Mouse (Mus musculus) embryonic facial prominence, embryonic 11.5 days (tissue): Measurements from ENCODE around the gene Acsl5. TPM values are rescaled to one million over a fixed set of nuclear protein-coding genes. Genes with fewer than 3 reads are reported as not detected.

Experiments
- ATAC-seq: fragments of 200-750 bp; cut with Nextera tagmentation; replicated peaks from 2 replicates; pipeline ENCODE4 v1.8.0; 2017; ENCODE audit warnings: low read depth; ENCODE audit not compliant: insufficient number of reproducible peaks, low FRiP score, low TSS enrichment
- DNase-seq: peaks from one replicate; pipeline ENCODE4 v3.0.0-alpha.2; 2015; ENCODE audit warnings: low spot score
- H3K27ac ChIP-seq: fragments of 300-500 bp; sonication (generic); replicated peaks from 2 replicates; pipeline ENCODE4 v1.5.1; 2014; ENCODE audit warnings: mild to moderate bottlenecking, low read depth, low read length, control low read depth
- H3K27me3 ChIP-seq: fragments of 300-500 bp; sonication (generic); 2 replicates; pipeline ENCODE4 v1.6.1; 2014; ENCODE audit warnings: mild to moderate bottlenecking, low read length, moderate library complexity, mixed read lengths; ENCODE audit not compliant: control insufficient read depth, insufficient read depth
- H3K36me3 ChIP-seq: fragments of 300-500 bp; sonication (generic); replicated peaks from 2 replicates; pipeline ENCODE4 v1.6.1; 2014; ENCODE audit warnings: low read depth, mild to moderate bottlenecking, low read length, moderate library complexity, mixed read lengths; ENCODE audit not compliant: control insufficient read depth, insufficient read depth
- H3K4me1 ChIP-seq: fragments of 300-500 bp; sonication (generic); 2 replicates; pipeline ENCODE4 v1.6.1; 2014; ENCODE audit warnings: low read length, mixed read lengths; ENCODE audit not compliant: control insufficient read depth, insufficient read depth
- H3K4me2 ChIP-seq: fragments of 300-500 bp; sonication (generic); 2 replicates; pipeline ENCODE4 v1.6.1; 2014; ENCODE audit warnings: low read depth, mild to moderate bottlenecking, control low read depth, low read length, moderate library complexity
- H3K4me3 ChIP-seq: fragments of 300-500 bp; sonication (generic); 2 replicates; pipeline ENCODE4 v1.5.1; 2014; ENCODE audit warnings: low read depth, low read length, control low read depth
- H3K9ac ChIP-seq: fragments of 300-500 bp; sonication (generic); replicated peaks from 2 replicates; pipeline ENCODE4 v1.6.1; 2014; ENCODE audit warnings: mild to moderate bottlenecking, control low read depth, low read length
- H3K9me3 ChIP-seq: fragments of 300-500 bp; sonication (generic); replicated peaks from 2 replicates; pipeline ENCODE4 v1.6.1; 2016; ENCODE audit warnings: mild to moderate bottlenecking, low read length, inconsistent platforms, mixed read lengths; ENCODE audit not compliant: control insufficient read depth
- WGBS: fragments of 180-500 bp; shearing (Covaris S2); extraction: QIAGEN DNeasy Blood & Tissue Kit; methylation state at CpG from one replicate; pipeline ENCODE4 v1.1.7; 2014; 5-methylcytosine and 5-hydroxymethylcytosine counted together
- polyA plus RNA-seq: library from polyadenylated mRNA; unstranded; fragments of >200 nt; fragmentation: Nextera tagmentation; extraction: Ambion mirVana; gene quantifications from 2 replicates; pipeline ENCODE4 v1.2.1, GENCODE M21; 2014

The Acsl5 gene
- polyA plus RNA-seq, 1 experiment from 2014 or later: 30.0 TPM

- Histone ChIP-seq H3K9me3 (no peaks in the 10 kb centered on the region), H3K9ac (no peak overlapping the region), H3K27ac (no peak overlapping the region), H3K27me3 (no peaks in the 10 kb centered on the region), H3K4me1 (no peaks in the 10 kb centered on the region), H3K4me2 (no peak overlapping the region), H3K36me3 (no peaks in the 10 kb centered on the region), H3K4me3 (no peak overlapping the region)
- DNase-seq: no peak
- no peak for ATAC-seq
- 95% methylated on average over 8 of the region's 8 CpGs for WGBS
These were observed 70.9 kb downstream of the Acsl5 start for GRCm38 (mm10) chr19:55322604-55323003.

DNA sequence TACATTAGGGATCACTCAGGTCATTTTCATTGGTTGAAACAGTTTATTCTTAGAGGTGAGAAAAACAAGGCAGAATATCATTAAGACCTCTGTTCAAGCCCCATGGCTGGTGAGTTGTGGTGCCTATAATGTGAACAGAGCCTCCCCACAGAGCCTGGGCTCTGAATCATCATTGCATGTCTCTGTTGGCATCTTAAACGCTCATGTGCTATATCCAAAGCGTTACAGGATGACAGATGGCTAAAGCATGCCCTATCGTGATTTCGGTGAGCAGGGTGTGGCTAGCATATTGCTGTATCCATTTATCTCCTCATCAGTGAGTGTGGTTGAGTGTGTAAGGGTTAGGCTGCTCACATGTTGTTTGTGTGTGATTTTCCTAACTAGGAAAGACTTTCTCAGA is 75.8 kb downstream of the Acsl5 start:
- no peak overlapping the region for H3K4me2 ChIP-seq
- DNase-seq (no peak), ATAC-seq (no peak)
- H3K4me3 ChIP-seq: no peak overlapping the region
- no peaks in the 10 kb centered on the region for H3K36me3 ChIP-seq
- 91% methylated on average over 4 of the region's 4 CpGs for WGBS
- H3K9me3 ChIP-seq: no peaks in the 10 kb centered on the region
- no peaks in the 10 kb centered on the region for H3K4me1 ChIP-seq
- no peaks in the 10 kb centered on the region for H3K27me3 ChIP-seq
- H3K9ac ChIP-seq: no peak overlapping the region
- no peak overlapping the region for H3K27ac ChIP-seq

GRCm38 (mm10) chr19:55331776-55332175 is 80.0 kb downstream of the Acsl5 start:
- WGBS: 87% methylated on average over 5 of the region's 5 CpGs

GRCm38 (mm10) chr19:55332641-55333268 is 81.0 kb downstream of the Acsl5 start:
- H3K9ac ChIP-seq: no peak overlapping the region
- DNase-seq (peak; percentile 83), ATAC-seq (peak; percentile 59)
- H3K4me1 ChIP-seq: no peaks in the 10 kb centered on the region
- no peak overlapping the region for H3K4me2 ChIP-seq
- H3K36me3 ChIP-seq: no peaks in the 10 kb centered on the region
- H3K27ac ChIP-seq: no peak overlapping the region
- H3K4me3 ChIP-seq: no peak overlapping the region
- H3K27me3 ChIP-seq: no peaks in the 10 kb centered on the region
- 89% methylated on average over 8 of the region's 8 CpGs for WGBS
- no peaks in the 10 kb centered on the region for H3K9me3 ChIP-seq

More at GRCm38 (mm10) chr19:55331776-55332175, 80.0 kb downstream of the Acsl5 start:
- no peak for DNase-seq
- Histone ChIP-seq H3K4me2 (no peak overlapping the region), H3K9me3 (no peaks in the 10 kb centered on the region), H3K27me3 (no peaks in the 10 kb centered on the region), H3K4me1 (no peaks in the 10 kb centered on the region), H3K27ac (no peak overlapping the region), H3K36me3 (no peaks in the 10 kb centered on the region), H3K9ac (no peak overlapping the region), H3K4me3 (no peak overlapping the region)
- no peak for ATAC-seq

DNA sequence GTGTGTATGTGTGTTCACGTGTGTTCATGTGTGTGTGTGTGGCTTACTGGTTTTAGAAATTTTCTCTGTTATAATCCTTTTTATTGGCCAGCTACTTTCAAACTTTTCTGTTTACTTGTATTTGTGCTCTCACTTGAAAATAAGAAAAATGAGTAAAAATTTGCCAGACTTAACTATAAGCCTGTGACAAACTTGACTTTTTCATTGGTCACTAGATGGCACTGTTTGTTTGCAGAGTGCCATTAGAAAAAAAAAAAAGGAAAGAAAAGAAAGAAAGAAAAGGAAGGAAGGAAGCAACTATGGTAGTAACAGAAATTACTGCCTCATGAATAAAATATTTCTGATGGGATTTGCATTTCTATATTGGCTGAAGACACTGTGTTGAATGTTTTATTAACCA is 84.1 kb downstream of the Acsl5 start:
- Histone ChIP-seq H3K4me1 (no peaks in the 10 kb centered on the region), H3K9ac (no peak overlapping the region), H3K9me3 (no peaks in the 10 kb centered on the region), H3K27me3 (no peaks in the 10 kb centered on the region), H3K4me3 (no peak overlapping the region), H3K36me3 (no peaks in the 10 kb centered on the region), H3K27ac (no peak overlapping the region), H3K4me2 (no peak overlapping the region)
- WGBS: 83% methylated on average over 1 of the region's 1 CpGs
- ATAC-seq: no peak
- DNase-seq: peak; percentile 65

- Histone ChIP-seq H3K27ac (no peak overlapping the region), H3K4me1 (no peaks in the 10 kb centered on the region), H3K4me3 (no peak overlapping the region), H3K9ac (no peak overlapping the region), H3K36me3 (no peaks in the 10 kb centered on the region), H3K4me2 (no peak overlapping the region), H3K9me3 (no peaks in the 10 kb centered on the region), H3K27me3 (no peaks in the 10 kb centered on the region)
- ATAC-seq (no peak), DNase-seq (no peak)
- whole genome bisulfite sequencing: 89% methylated on average over 12 of the region's 12 CpGs
These were observed 84.7 kb downstream of the Acsl5 start for GRCm38 (mm10) chr19:55336441-55336840.

GRCm38 (mm10) chr19:55337066-55337465 is 85.3 kb downstream of the Acsl5 start:
- WGBS: 81% methylated on average over 9 of the region's 9 CpGs
- no peak for DNase-seq

GRCm38 (mm10) chr19:55337664-55338063 is 85.9 kb downstream of the Acsl5 start:
- Histone ChIP-seq H3K9ac (no peak overlapping the region), H3K4me2 (no peak overlapping the region), H3K27ac (no peak overlapping the region), H3K9me3 (no peaks in the 10 kb centered on the region), H3K4me3 (no peak overlapping the region), H3K27me3 (no peaks in the 10 kb centered on the region), H3K4me1 (no peaks in the 10 kb centered on the region), H3K36me3 (no peaks in the 10 kb centered on the region)
- DNase-seq (no peak), ATAC-seq (no peak)
- 93% methylated on average over 10 of the region's 10 CpGs for whole genome bisulfite sequencing

More at GRCm38 (mm10) chr19:55337066-55337465, 85.3 kb downstream of the Acsl5 start:
- no peak for ATAC-seq
- no peak overlapping the region for H3K4me2 ChIP-seq
- no peaks in the 10 kb centered on the region for H3K27me3 ChIP-seq
- no peak overlapping the region for H3K27ac ChIP-seq
- H3K4me1 ChIP-seq: no peaks in the 10 kb centered on the region
- no peaks in the 10 kb centered on the region for H3K36me3 ChIP-seq
- H3K4me3 ChIP-seq: no peak overlapping the region
- H3K9me3 ChIP-seq: no peaks in the 10 kb centered on the region
- no peak overlapping the region for H3K9ac ChIP-seq
